ENCODE assay signal across 8 mouse cellular contexts in genomic region chr7:28923865-28924291, GRCm38 (mm10). TPM values are rescaled to one million over a fixed set of nuclear protein-coding genes. Genes with fewer than 3 reads are reported as not detected.
DNase-seq lines count a peak whose midpoint lies in the region; ATAC-seq and TF ChIP-seq lines count a peak whose summit lies in the region.

No protein-coding gene starts in this region.

- TF ChIP-seq CTCF in ES-Bruce4 (IDR thresholded peaks at IDR 0.05; ENCODE audit: low read depth, low read length), result no peak
- TF ChIP-seq CTCF in olfactory bulb, adult 2 months (IDR thresholded peaks at IDR 0.05; ENCODE audit: insufficient read depth, low read depth, low read length), result no peak

- no peak overlapping the region for H3K4me3 ChIP-seq in ES-Bruce4 (ENCODE audit: low read depth, low read length)
- H3K4me3 ChIP-seq in hindbrain, embryonic 13.5 days, result no peak overlapping the region
- no peak overlapping the region for H3K4me3 ChIP-seq in liver, embryonic 11.5 days (ENCODE audit: low read depth, low read length)
- no peak overlapping the region for H3K4me3 ChIP-seq in olfactory bulb, adult 2 months (ENCODE audit: insufficient read depth, low read depth, low read length)

- intact Hi-C loops in left cerebral cortex, postnatal 14 days (cut with DNase I), result loop anchor here (5.0 kb wide), 1 partner anchor 33 kb away; no protein-coding TSS in a partner anchor

- ATAC-seq in hindbrain, embryonic 13.5 days (ENCODE audit: low FRiP score), result peak; percentile 11; the same call in 1 of the 2 replicates
- no peak for ATAC-seq in liver, embryonic 11.5 days (replicated peaks; ENCODE audit: low FRiP score)

- no peak for TF ChIP-seq POLR2A in ES-Bruce4 (IDR thresholded peaks at IDR 0.05; ENCODE audit: insufficient read depth, low read length)
- no peak for TF ChIP-seq POLR2A in olfactory bulb, adult 2 months (IDR thresholded peaks at IDR 0.05; ENCODE audit: insufficient read depth, low read depth, low read length)

- H3K9ac ChIP-seq in ES-Bruce4 (ENCODE audit: low read depth, poor library complexity, severe bottlenecking), result no peak overlapping the region
- H3K9ac ChIP-seq in hindbrain, embryonic 13.5 days, result peak overlapping the region; percentile 40; the same call in 1 of the 2 replicates
- no peak overlapping the region for H3K9ac ChIP-seq in liver, embryonic 11.5 days (ENCODE audit: low read depth, low read length)

- H3K27me3 ChIP-seq in ES-Bruce4 (ENCODE audit: control insufficient read depth, insufficient read depth, low read length, poor library complexity, severe bottlenecking), result no peaks in the 10 kb centered on the region
- no peaks in the 10 kb centered on the region for H3K27me3 ChIP-seq in hindbrain, embryonic 13.5 days
- no peaks in the 10 kb centered on the region for H3K27me3 ChIP-seq in liver, embryonic 11.5 days (replicated peaks; ENCODE audit: control insufficient read depth, insufficient read depth, low read length)

- TF ChIP-seq EP300 in ES-Bruce4 (IDR thresholded peaks at IDR 0.05; ENCODE audit: insufficient read depth, low read depth, low read length), result no peak

- no peak overlapping the region for H3K4me2 ChIP-seq in hindbrain, embryonic 13.5 days
- no peak overlapping the region; the same call in 1 of the 2 replicates for H3K4me2 ChIP-seq in liver, embryonic 11.5 days

- H3K4me1 ChIP-seq in ES-Bruce4 (ENCODE audit: control insufficient read depth, insufficient read depth, low read length), result peaks cover 9% of the 10 kb centered on the region
- peaks cover 70% of the 10 kb centered on the region for H3K4me1 ChIP-seq in hindbrain, embryonic 13.5 days (replicated peaks)
- peaks cover 73% of the 10 kb centered on the region for H3K4me1 ChIP-seq in liver, embryonic 11.5 days (replicated peaks; ENCODE audit: control insufficient read depth, insufficient read depth, low read length)
- H3K4me1 ChIP-seq in olfactory bulb, adult 2 months (ENCODE audit: control insufficient read depth, insufficient read depth, low read length), result peaks cover 53% of the 10 kb centered on the region

- H3K36me3 ChIP-seq in ES-Bruce4 (ENCODE audit: control insufficient read depth, insufficient read depth, low read length, poor library complexity, severe bottlenecking), result peaks cover 5% of the 10 kb centered on the region; the same call in 1 of the 2 replicates
- H3K36me3 ChIP-seq in hindbrain, embryonic 13.5 days, result 0 out of 2 replicates have a peak, but pooled peaks cover 5% of the 10 kb centered on the region
- peaks cover 4% of the 10 kb centered on the region; the same call in 1 of the 2 replicates for H3K36me3 ChIP-seq in liver, embryonic 11.5 days (ENCODE audit: control insufficient read depth, insufficient read depth, low read length)

- DNase-seq in embryo, embryonic 9.5 days (ENCODE audit: extremely low spot score), result peak; percentile 42
- no peak for DNase-seq in liver, embryonic 11.5 days (ENCODE audit: low spot score)
- DNase-seq in left cerebral cortex, postnatal 14 days (ENCODE audit: low spot score in 2 of 2), result no peak
- no peak for DNase-seq in gastrocnemius, adult 8-10 months (ENCODE audit: low spot score in 2 of 2)
- DNase-seq in left cerebral cortex, adult 18-20 months (ENCODE audit: low spot score in 2 of 2), result no peak

- H3K9me3 ChIP-seq in ES-Bruce4 (replicated peaks; ENCODE audit: control insufficient read depth, insufficient read depth, low read length, poor library complexity, severe bottlenecking), result no peaks in the 10 kb centered on the region
- H3K9me3 ChIP-seq in hindbrain, embryonic 13.5 days, result no peaks in the 10 kb centered on the region
- no peaks in the 10 kb centered on the region for H3K9me3 ChIP-seq in liver, embryonic 11.5 days (ENCODE audit: control insufficient read depth, low read length)

- H3K27ac ChIP-seq in ES-Bruce4 (ENCODE audit: insufficient read depth, low read length), result 0 out of 2 replicates have a peak overlapping the region, but pooled peaks have one; percentile 7
- peak overlapping the region; percentile 76 for H3K27ac ChIP-seq in hindbrain, embryonic 13.5 days
- peak overlapping the region; percentile 59 for H3K27ac ChIP-seq in liver, embryonic 11.5 days (ENCODE audit: low read depth, low read length)
- peak overlapping the region; percentile 52; the same call in 1 of the 2 replicates for H3K27ac ChIP-seq in olfactory bulb, adult 2 months (ENCODE audit: insufficient read depth, low read depth, low read length)

- WGBS in hindbrain, embryonic 13.5 days, result 1% methylated on average over 4 of the region's 4 CpGs
- 43% methylated on average over 4 of the region's 4 CpGs for WGBS in liver, embryonic 11.5 days
- WGBS in olfactory bulb, adult 2 months, result 44% methylated on average over 4 of the region's 4 CpGs

RNA-seq across cellular contexts. Expression of gene Actn4, which starts 38.3 kb away (rescaled TPM):
- polyA plus RNA-seq in ES-Bruce4 (2011; ENCODE audit: insufficient read depth, insufficient read length, low read depth, missing spikeins), result 318 and 324 TPM in 2 replicates
- polyA plus RNA-seq in hindbrain, embryonic 13.5 days (2015; fragmentation: Nextera tagmentation; extraction: Ambion mirVana), result 136 and 138 TPM in 2 replicates
- 191 and 209 TPM in 2 replicates for polyA plus RNA-seq in liver, embryonic 11.5 days (2014; fragmentation: Nextera tagmentation; extraction: Ambion mirVana)
- 498 TPM in 1 of 2 replicates, not detected in the other for polyA plus RNA-seq in olfactory bulb, adult 2 months (2012; ENCODE audit: insufficient read depth, insufficient read length, low replicate concordance, missing spikeins)
- total RNA-seq in left cerebral cortex, postnatal 14 days (2021), result 100 to 1,000 TPM; 177 to 205 TPM
- 10 to 100 TPM; 21.3 to 36.9 (median 28.2) TPM for total RNA-seq in gastrocnemius, adult 8-10 months (2022)
- total RNA-seq in left cerebral cortex, adult 18-20 months (2021), result 100 to 1,000 TPM; 192 TPM

RNA-seq across cellular contexts. Expression of gene Capn12, which starts 42.7 kb away (rescaled TPM):
- polyA plus RNA-seq in ES-Bruce4 (2011; ENCODE audit: insufficient read depth, insufficient read length, low read depth, missing spikeins), result 0.21 and 0.33 TPM in 2 replicates
- polyA plus RNA-seq in hindbrain, embryonic 13.5 days (2015; fragmentation: Nextera tagmentation; extraction: Ambion mirVana), result 0.38 and 0.43 TPM in 2 replicates
- 0.21 and 0.37 TPM in 2 replicates for polyA plus RNA-seq in liver, embryonic 11.5 days (2014; fragmentation: Nextera tagmentation; extraction: Ambion mirVana)
- polyA plus RNA-seq in olfactory bulb, adult 2 months (2012; ENCODE audit: insufficient read depth, insufficient read length, low replicate concordance, missing spikeins), result not detected in 2 replicates
- total RNA-seq in left cerebral cortex, postnatal 14 days (2021), result 1 to 10 TPM in 1 of 2 experiments, under 1 TPM in 1; 0.59 to 1.3 TPM
- total RNA-seq in gastrocnemius, adult 8-10 months (2022), result under 1 TPM in 1 of 4 experiments, not detected in 3; 0.11 TPM
- total RNA-seq in left cerebral cortex, adult 18-20 months (2021), result under 1 TPM; 0.61 to 0.95 TPM

RNA-seq across cellular contexts. Expression of gene Eif3k, which starts 57.8 kb away (rescaled TPM):
- 409 and 413 TPM in 2 replicates for polyA plus RNA-seq in ES-Bruce4 (2011; ENCODE audit: insufficient read depth, insufficient read length, low read depth, missing spikeins)
- polyA plus RNA-seq in hindbrain, embryonic 13.5 days (2015; fragmentation: Nextera tagmentation; extraction: Ambion mirVana), result 315 and 332 TPM in 2 replicates
- polyA plus RNA-seq in liver, embryonic 11.5 days (2014; fragmentation: Nextera tagmentation; extraction: Ambion mirVana), result 421 and 425 TPM in 2 replicates
- polyA plus RNA-seq in olfactory bulb, adult 2 months (2012; ENCODE audit: insufficient read depth, insufficient read length, low replicate concordance, missing spikeins), result not detected in 2 replicates
- 100 to 1,000 TPM; 163 to 174 TPM for total RNA-seq in left cerebral cortex, postnatal 14 days (2021)
- total RNA-seq in gastrocnemius, adult 8-10 months (2022), result 100 to 1,000 TPM; 130 to 143 (median 134) TPM
- 100 to 1,000 TPM; 196 to 199 TPM for total RNA-seq in left cerebral cortex, adult 18-20 months (2021)

RNA-seq across cellular contexts. Expression of gene Map4k1, which starts 58.0 kb away (rescaled TPM):
- 33.2 and 36.3 TPM in 2 replicates for polyA plus RNA-seq in ES-Bruce4 (2011; ENCODE audit: insufficient read depth, insufficient read length, low read depth, missing spikeins)
- 4.1 and 6.4 TPM in 2 replicates for polyA plus RNA-seq in hindbrain, embryonic 13.5 days (2015; fragmentation: Nextera tagmentation; extraction: Ambion mirVana)
- 50.7 and 53.2 TPM in 2 replicates for polyA plus RNA-seq in liver, embryonic 11.5 days (2014; fragmentation: Nextera tagmentation; extraction: Ambion mirVana)
- not detected in 2 replicates for polyA plus RNA-seq in olfactory bulb, adult 2 months (2012; ENCODE audit: insufficient read depth, insufficient read length, low replicate concordance, missing spikeins)
- total RNA-seq in left cerebral cortex, postnatal 14 days (2021), result 1 to 10 TPM; 2.0 to 3.7 TPM
- total RNA-seq in gastrocnemius, adult 8-10 months (2022), result under 1 TPM; 0.22 to 0.82 (median 0.41) TPM
- total RNA-seq in left cerebral cortex, adult 18-20 months (2021), result 1 to 10 TPM; 1.0 to 1.7 TPM

Comparison
In these comparisons a context has a peak if more than half of its experiments do, and no peak if none do; other contexts are left out.
1. H3K27ac ChIP-seq: peak in every context shown above with its lines; median percentile 76 in hindbrain, embryonic 13.5 days; 59 in liver, embryonic 11.5 days; 52 in olfactory bulb, adult 2 months; 7 in ES-Bruce4.
2. RNA of gene Eif3k, which starts 57.8 kb away (polyA plus RNA-seq): 421 to 425 TPM in liver, embryonic 11.5 days, 409 to 413 TPM in ES-Bruce4 and 315 to 332 TPM in hindbrain, embryonic 13.5 days; not detected in olfactory bulb, adult 2 months; every median in the first group is over 100 times any median in the second.